Comparison of ENCODE assay signal across 29 mouse cellular contexts in the genomic region with DNA sequence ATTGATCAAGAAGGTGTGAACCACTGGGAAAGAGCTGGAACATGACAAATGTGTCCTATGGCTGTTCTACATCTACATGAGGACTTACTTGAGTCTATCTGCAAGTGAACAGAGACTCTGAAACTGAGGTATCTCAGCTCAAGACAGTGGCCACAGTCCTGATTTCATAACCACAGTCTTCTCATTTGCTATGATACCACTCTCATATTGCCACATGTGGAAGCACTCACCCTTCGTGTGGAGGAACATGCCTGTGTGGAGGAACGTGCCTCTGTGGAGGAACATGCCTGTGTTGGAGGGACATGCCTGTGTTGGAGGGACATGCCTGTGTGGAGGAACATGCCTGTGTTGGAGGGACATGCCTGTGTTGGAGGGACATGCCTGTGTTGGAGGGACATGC.
"Had no signal": no experiment of that assay in that cellular context is flagged by ENCODE, and none has a peak within 500 bp of the region (broad histone marks: within the 10 kb centered on the region; RNA-seq: fewer than 3 reads in every experiment).

No protein-coding gene starts in this region.

- H3K9ac ChIP-seq: embryonic facial prominence, embryonic 12.5 days; embryonic facial prominence, embryonic 13.5 days; embryonic facial prominence, embryonic 15.5 days; forebrain, embryonic 12.5 days; forebrain, embryonic 13.5 days; forebrain, embryonic 15.5 days; forebrain, postnatal 0 days had no signal

- H3K4me3 ChIP-seq: embryonic facial prominence, embryonic 10.5 days; embryonic facial prominence, embryonic 12.5 days; embryonic facial prominence, embryonic 13.5 days; embryonic facial prominence, embryonic 15.5 days; erythroblast, embryonic 14.5 days; forebrain, embryonic 10.5 days; forebrain, embryonic 12.5 days; forebrain, embryonic 13.5 days; forebrain, embryonic 15.5 days; gastrocnemius, adult 2 months; heart, adult 2 months; heart, embryonic 10.5 days had no signal

- H3K27ac ChIP-seq: embryonic facial prominence, embryonic 10.5 days; embryonic facial prominence, embryonic 12.5 days; embryonic facial prominence, embryonic 13.5 days; embryonic facial prominence, embryonic 15.5 days; forebrain, embryonic 10.5 days; forebrain, embryonic 12.5 days; forebrain, embryonic 13.5 days; forebrain, embryonic 15.5 days; gastrocnemius, adult 2 months; heart, adult 2 months; heart, embryonic 10.5 days had no signal

- H3K9me3 ChIP-seq: embryonic facial prominence, embryonic 10.5 days; embryonic facial prominence, embryonic 12.5 days; embryonic facial prominence, embryonic 13.5 days; embryonic facial prominence, embryonic 15.5 days; forebrain, embryonic 10.5 days; forebrain, embryonic 12.5 days; forebrain, embryonic 13.5 days; forebrain, embryonic 15.5 days; heart, embryonic 10.5 days had no signal

- H3K36me3 ChIP-seq: embryonic facial prominence, embryonic 10.5 days; embryonic facial prominence, embryonic 12.5 days; embryonic facial prominence, embryonic 13.5 days; embryonic facial prominence, embryonic 15.5 days; forebrain, embryonic 10.5 days; forebrain, embryonic 12.5 days; forebrain, embryonic 15.5 days; heart, embryonic 10.5 days had no signal

- H3K27me3 ChIP-seq: embryonic facial prominence, embryonic 12.5 days; embryonic facial prominence, embryonic 13.5 days; embryonic facial prominence, embryonic 15.5 days; forebrain, embryonic 12.5 days; forebrain, embryonic 13.5 days; forebrain, embryonic 15.5 days had no signal

- ATAC-seq: forebrain, embryonic 13.5 days; forebrain, embryonic 14.5 days; forebrain, embryonic 15.5 days; forebrain, embryonic 16.5 days; forebrain, postnatal 0 days had no signal

- DNase-seq: cerebellum, adult 2 months; cerebellum, adult 9-10 months; cerebellum, adult 9-11 months; cerebellum, postnatal 10 days; cerebellum, postnatal 14 days; cerebellum, postnatal 25 days; cerebellum, postnatal 36 days; embryo, embryonic 11 days; forebrain, postnatal 0 days; gastrocnemius, adult 2 months; gastrocnemius, postnatal 10 days; gastrocnemius, postnatal 14 days; gastrocnemius, postnatal 25 days; gastrocnemius, postnatal 36 days; heart, adult 11 months; heart, adult 18-20 months; heart, adult 2 months had no signal

- H3K4me1 ChIP-seq: embryonic facial prominence, embryonic 10.5 days; embryonic facial prominence, embryonic 12.5 days; embryonic facial prominence, embryonic 13.5 days; embryonic facial prominence, embryonic 15.5 days; forebrain, embryonic 10.5 days; forebrain, embryonic 12.5 days; forebrain, embryonic 13.5 days; forebrain, embryonic 15.5 days; heart, embryonic 10.5 days had no signal
